23 mouse cellular contexts compared by ENCODE assay signal in the genomic region with DNA sequence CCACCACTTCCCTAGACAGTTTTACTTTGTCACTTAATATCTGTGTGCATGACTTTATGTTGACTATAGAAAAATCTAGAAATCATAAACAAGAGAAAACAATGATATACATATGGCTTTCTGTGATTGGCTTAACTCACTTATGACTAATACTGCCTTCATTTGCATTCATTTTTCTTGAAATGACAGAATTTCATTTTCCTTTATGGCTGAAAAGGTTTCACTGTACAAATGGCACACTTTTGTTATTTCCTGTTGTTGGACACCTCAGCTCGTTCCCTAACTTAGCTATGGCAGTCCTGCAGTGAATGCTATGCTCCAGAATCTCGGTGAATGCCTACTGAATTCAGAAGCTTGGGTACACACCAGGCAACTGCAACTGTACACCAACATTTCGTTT. TPM values are rescaled to one million over a fixed set of nuclear protein-coding genes. Genes with fewer than 3 reads are reported as not detected.
"Had no signal": no experiment of that assay in that cellular context is flagged by ENCODE, and none has a peak within 500 bp of the region (broad histone marks: within the 10 kb centered on the region; RNA-seq: fewer than 3 reads in every experiment).

No protein-coding gene starts in this region.

- DNase-seq: retina, postnatal 1 day; right cerebral cortex, adult 18-20 months; right cerebral cortex, postnatal 14 days; right cerebral cortex, postnatal 25 days; right cerebral cortex, postnatal 4 days; spleen, adult 18-20 months; thymus, adult 18-20 months; thymus, adult 2 months; thymus, postnatal 14 days; thymus, postnatal 25 days; thymus, postnatal 36 days; thymus, postnatal 4 days had no signal

- H3K4me3 ChIP-seq: neural tube, embryonic 13.5 days; neural tube, embryonic 15.5 days; stomach, embryonic 15.5 days had no signal

- H3K4me1 ChIP-seq: stomach, embryonic 15.5 days had no signal

- H3K9ac ChIP-seq: neural tube, embryonic 13.5 days; neural tube, embryonic 15.5 days; stomach, embryonic 15.5 days had no signal

- H3K27ac ChIP-seq: neural tube, embryonic 13.5 days; neural tube, embryonic 15.5 days; stomach, embryonic 15.5 days; stomach, postnatal 0 days had no signal

- H3K9me3 ChIP-seq: neural tube, embryonic 13.5 days; neural tube, embryonic 15.5 days; stomach, embryonic 15.5 days had no signal

- H3K36me3 ChIP-seq: neural tube, embryonic 13.5 days had no signal

- H3K4me2 ChIP-seq: neural tube, embryonic 13.5 days; neural tube, embryonic 15.5 days; stomach, embryonic 15.5 days had no signal

- H3K27me3 ChIP-seq: neural tube, embryonic 13.5 days; neural tube, embryonic 15.5 days; stomach, embryonic 15.5 days had no signal

RNA-seq across cellular contexts. Expression of a gene that starts 48.2 kb away (rescaled TPM):
- total RNA-seq: neutrophil, adult 5-6 weeks had no signal
- polyA plus RNA-seq: neural tube, embryonic 13.5 days; neural tube, embryonic 14.5 days; neural tube, embryonic 15.5 days; small intestine, adult 2 months; spleen, adult 2 months; stomach, embryonic 14.5 days; stomach, postnatal 0 days; urinary bladder, adult 2 months had no signal

RNA-seq across cellular contexts. Expression of a gene that starts 59.0 kb away (rescaled TPM):
- polyA plus RNA-seq: testis, adult 2 months had no signal
